Mouse (Mus musculus): ENCODE data around the gene Mettl24.

DNA sequence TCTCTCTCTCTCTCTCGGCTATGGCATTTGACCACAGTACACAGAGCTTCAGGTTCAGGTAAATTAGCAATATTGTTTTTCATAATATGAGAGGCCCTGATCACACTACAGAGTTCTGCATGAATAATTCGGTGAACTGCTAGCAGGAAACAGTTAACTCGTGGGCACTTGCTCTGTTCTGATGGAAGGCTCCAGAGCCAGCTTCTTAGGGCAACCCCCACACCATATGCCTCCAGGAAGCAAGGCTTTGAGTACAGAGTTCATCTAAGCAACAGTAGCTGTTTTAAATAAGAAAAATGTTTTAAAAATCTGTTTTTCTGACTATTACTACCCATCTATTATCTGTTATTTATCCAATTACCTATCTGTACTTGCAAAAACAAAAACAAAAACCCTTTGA is 50.2 kb downstream of the Mettl24 start:
- no peak for TF ChIP-seq CTCF (IDR thresholded peaks at IDR 0.05)
- TF ChIP-seq EP300 (IDR thresholded peaks at IDR 0.05) = no peak
